Mouse (Mus musculus) limb, embryonic 13.5 days (tissue): ENCODE data around the gene Pfkm. TPM values are rescaled to one million over a fixed set of nuclear protein-coding genes. Genes with fewer than 3 reads are reported as not detected.

ENCODE experiments used
- ATAC-seq: fragments of 200-750 bp; cut with Nextera tagmentation; 2 replicates; pipeline ENCODE4 v1.8.0; 2017; ENCODE audit warnings: low read depth, moderate number of reproducible peaks, moderate TSS enrichment; ENCODE audit not compliant: low FRiP score
- H3K27ac ChIP-seq: fragments of 300-500 bp; sonication (generic); 2 replicates; pipeline ENCODE4 v1.5.1; 2015; ENCODE audit warnings: inconsistent platforms, mild to moderate bottlenecking, moderate library complexity
- H3K27me3 ChIP-seq: fragments of 300-500 bp; sonication (generic); 2 replicates; pipeline ENCODE4 v1.6.1; 2015; ENCODE audit warnings: mild to moderate bottlenecking, inconsistent platforms
- H3K36me3 ChIP-seq: fragments of 300-500 bp; sonication (generic); 2 replicates; pipeline ENCODE4 v1.6.1; 2015; ENCODE audit warnings: inconsistent platforms, mild to moderate bottlenecking, moderate library complexity
- H3K4me1 ChIP-seq: fragments of 300-500 bp; sonication (generic); 2 replicates; pipeline ENCODE4 v1.6.1; 2015; ENCODE audit warnings: inconsistent platforms
- H3K4me2 ChIP-seq: fragments of 300-500 bp; sonication (generic); replicated peaks from 2 replicates; pipeline ENCODE4 v1.6.1; 2015; ENCODE audit warnings: inconsistent platforms, mild to moderate bottlenecking, moderate library complexity
- H3K4me3 ChIP-seq: fragments of 300-500 bp; sonication (generic); 2 replicates; pipeline ENCODE4 v1.5.1; 2015; ENCODE audit warnings: moderate library complexity, mild to moderate bottlenecking, inconsistent platforms
- H3K9ac ChIP-seq: fragments of 300-500 bp; sonication (generic); 2 replicates; pipeline ENCODE4 v1.6.1; 2015; ENCODE audit warnings: mild to moderate bottlenecking, inconsistent platforms
- H3K9me3 ChIP-seq: fragments of 300-500 bp; sonication (generic); 2 replicates; pipeline ENCODE4 v1.6.1; 2016; ENCODE audit warnings: inconsistent platforms
- WGBS: fragments of 180-500 bp; shearing (Covaris S2); methylation state at CpG from one replicate; pipeline ENCODE4 v1.1.7; 2015; 5-methylcytosine and 5-hydroxymethylcytosine counted together
- polyA plus RNA-seq: library from polyadenylated mRNA; unstranded; fragments of >200 nt; fragmentation: Nextera tagmentation; extraction: Ambion mirVana; gene quantifications from 2 replicates; pipeline ENCODE4 v1.2.1, GENCODE M21; 2015

The Pfkm gene
- polyA plus RNA-seq, 1 experiment from 2014 or later: 56.0 TPM

DNA sequence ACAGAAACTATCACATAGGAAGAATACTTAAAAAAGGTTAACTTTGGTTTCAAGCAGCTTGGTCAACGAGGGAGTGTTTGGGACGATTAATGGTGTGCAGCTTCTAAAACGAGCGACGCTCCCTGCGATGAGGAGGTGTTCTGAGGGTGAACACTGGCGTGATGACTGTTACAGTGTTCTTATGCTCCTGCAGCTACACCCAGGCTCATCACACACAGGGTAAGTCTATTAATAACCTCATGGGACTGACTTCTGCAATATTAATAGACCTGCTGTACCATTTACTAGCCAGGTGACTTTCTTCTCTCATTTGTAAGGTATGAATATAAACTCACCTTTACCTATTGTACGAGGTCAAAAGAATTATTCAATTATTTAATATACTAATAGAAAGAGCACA is 17.9 kb upstream of the Pfkm start:
- 88% methylated on average over 8 of the region's 8 CpGs for WGBS

DNA sequence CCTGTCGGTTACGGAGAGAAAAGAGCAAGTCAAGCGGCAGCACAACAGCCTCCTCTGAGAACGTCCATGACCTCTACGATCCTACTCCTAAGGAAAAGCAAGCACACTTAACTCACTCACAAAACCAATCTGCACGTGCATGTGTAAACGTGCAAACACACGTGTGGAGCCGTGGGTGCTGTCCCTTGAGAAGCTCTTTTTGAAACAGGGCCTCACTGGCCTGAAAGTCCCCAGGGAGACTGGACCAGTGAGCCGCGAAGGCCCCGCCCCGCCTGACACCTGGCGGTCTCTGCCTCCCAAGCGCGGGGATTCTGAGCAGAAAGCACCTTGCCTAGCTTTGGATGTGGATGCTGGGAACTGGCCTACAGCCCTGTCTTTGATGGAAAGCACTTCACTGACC is 17.4 kb upstream of the Pfkm start:
- WGBS: 91% methylated on average over 16 of the region's 16 CpGs
- Histone ChIP-seq H3K9me3 (no peaks in the 10 kb centered on the region), H3K9ac (no peak overlapping the region), H3K4me1 (no peaks in the 10 kb centered on the region), H3K27me3 (no peaks in the 10 kb centered on the region), H3K36me3 (peaks cover 77% of the 10 kb centered on the region), H3K4me2 (no peak overlapping the region), H3K27ac (no peak overlapping the region), H3K4me3 (no peak overlapping the region)
- ATAC-seq: no peak

More for the DNA sequence above, 17.9 kb upstream of the Pfkm start:
- no peak overlapping the region for H3K4me2 ChIP-seq
- no peak overlapping the region for H3K9ac ChIP-seq
- no peaks in the 10 kb centered on the region for H3K9me3 ChIP-seq
- no peaks in the 10 kb centered on the region for H3K27me3 ChIP-seq
- no peak overlapping the region for H3K4me3 ChIP-seq
- no peak overlapping the region for H3K27ac ChIP-seq
- no peak for ATAC-seq
- H3K36me3 ChIP-seq: peaks cover 79% of the 10 kb centered on the region
- no peaks in the 10 kb centered on the region for H3K4me1 ChIP-seq

DNA sequence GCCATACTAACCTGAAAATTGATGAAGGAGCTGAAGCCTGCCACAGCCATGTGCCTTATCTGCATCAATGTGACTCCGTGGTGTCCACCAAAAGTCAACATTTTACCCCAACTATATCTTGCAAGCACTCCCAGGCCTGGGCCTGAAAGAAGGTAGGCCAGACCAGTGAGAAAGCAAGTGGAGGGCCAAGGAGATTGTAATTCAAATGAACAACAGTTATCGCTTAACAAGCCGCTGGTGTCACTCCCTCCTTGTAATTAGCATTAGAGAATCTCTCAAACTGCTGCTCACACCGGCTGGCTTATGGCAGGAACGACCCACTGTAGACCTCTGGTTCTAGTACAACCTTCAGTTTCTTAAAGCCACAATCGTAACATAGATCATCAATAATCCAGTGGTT is 15.5 kb upstream of the Pfkm start:
- no peak overlapping the region for H3K4me3 ChIP-seq
- H3K27ac ChIP-seq: no peak overlapping the region
- H3K27me3 ChIP-seq: no peaks in the 10 kb centered on the region
- ATAC-seq: no peak
- WGBS: 87% methylated on average over 6 of the region's 6 CpGs
- H3K9ac ChIP-seq: no peak overlapping the region
- H3K4me1 ChIP-seq: no peaks in the 10 kb centered on the region
- no peaks in the 10 kb centered on the region for H3K9me3 ChIP-seq
- peaks cover 76% of the 10 kb centered on the region for H3K36me3 ChIP-seq
- H3K4me2 ChIP-seq: no peak overlapping the region

DNA sequence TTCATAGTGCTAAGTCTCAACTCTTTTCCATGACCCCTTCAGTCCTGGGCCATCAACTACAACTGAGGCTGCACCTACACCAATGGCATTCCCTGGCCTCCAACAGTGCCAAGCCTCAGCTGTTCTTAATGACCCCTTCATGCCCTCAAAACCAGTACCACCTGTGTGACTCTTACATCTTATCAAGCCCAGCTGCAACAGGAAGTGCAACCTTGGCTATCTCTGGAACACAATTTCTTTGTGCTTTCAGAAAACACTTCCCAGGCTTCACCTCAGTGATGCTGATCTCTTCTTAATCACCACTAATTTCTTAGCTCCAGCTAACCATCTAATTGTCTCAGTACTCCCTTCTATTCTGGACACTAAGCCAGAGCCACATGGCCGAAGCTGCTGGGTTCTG is 3.5 kb upstream of the Pfkm start:
- H3K27ac ChIP-seq: no peak overlapping the region
- peaks cover 36% of the 10 kb centered on the region for H3K36me3 ChIP-seq
- no peak overlapping the region for H3K4me3 ChIP-seq
- H3K4me1 ChIP-seq: peaks cover 12% of the 10 kb centered on the region
- no peak overlapping the region for H3K4me2 ChIP-seq
- H3K9ac ChIP-seq: no peak overlapping the region
- no peaks in the 10 kb centered on the region for H3K9me3 ChIP-seq
- no peaks in the 10 kb centered on the region for H3K27me3 ChIP-seq
- no peak for ATAC-seq
- WGBS: 75% methylated on average over 1 of the region's 1 CpGs

DNA sequence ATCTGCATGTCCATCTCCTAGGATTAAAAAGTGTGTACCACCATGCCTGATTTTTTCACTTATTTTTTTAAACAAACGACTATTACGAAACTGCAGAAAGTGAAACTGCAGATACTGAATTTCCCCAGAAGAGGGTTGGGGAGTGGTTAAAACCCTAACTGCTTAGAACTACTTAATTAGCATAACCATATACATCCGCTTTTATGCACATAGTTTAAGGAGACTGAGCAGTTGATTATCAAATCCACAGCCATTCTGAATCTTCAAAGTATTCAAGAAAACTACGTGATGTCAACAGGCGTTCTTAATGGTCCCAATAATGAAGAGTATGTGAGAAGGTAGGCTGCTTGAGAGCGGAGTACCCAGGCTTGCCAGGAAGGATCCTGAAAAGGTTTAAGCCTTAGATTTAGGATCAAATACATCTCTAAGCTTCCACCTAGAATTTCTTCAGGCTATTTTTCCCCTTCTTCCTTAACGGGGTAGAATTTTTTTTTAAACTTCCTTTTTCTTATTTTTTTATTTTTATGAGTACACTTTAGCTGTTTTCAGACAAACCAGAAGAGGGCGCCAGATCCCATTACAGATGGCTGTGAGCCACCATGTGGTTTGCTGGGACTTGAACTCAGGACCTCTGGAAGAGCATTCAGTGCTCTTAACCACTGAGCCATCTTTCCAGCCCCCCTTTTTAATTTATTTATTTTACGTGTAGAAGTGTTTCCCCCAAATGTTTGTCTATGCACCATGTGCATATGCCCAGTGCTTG is 2.8 kb upstream of the Pfkm start:
- Histone ChIP-seq H3K27ac (no peak overlapping the region), H3K9me3 (no peaks in the 10 kb centered on the region), H3K9ac (no peak overlapping the region), H3K27me3 (no peaks in the 10 kb centered on the region), H3K4me3 (no peak overlapping the region), H3K4me1 (peaks cover 12% of the 10 kb centered on the region), H3K36me3 (peaks cover 31% of the 10 kb centered on the region), H3K4me2 (no peak overlapping the region)
- WGBS: 73% methylated on average over 9 of the region's 9 CpGs
- ATAC-seq: no peak

DNA sequence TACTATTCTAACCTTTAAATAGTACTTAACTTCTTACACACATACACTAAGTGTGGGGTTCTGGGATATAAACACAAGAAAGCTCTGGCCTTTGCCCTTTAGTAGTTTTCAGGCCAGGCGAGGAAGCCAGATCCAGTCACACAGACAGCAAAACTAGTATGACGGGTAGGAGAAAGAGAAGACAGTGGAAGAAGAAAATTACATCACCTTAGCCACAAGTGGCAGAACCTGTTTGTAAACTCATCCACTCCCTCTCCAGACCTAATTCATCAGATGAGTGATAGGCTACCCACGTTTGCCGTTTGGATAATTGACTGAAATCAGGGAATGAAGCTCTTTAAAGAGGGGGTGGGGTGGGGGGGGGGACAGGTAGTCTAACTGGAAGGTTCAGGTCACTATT is 548 bp upstream of the Pfkm start:
- no peak for ATAC-seq
- 41% methylated on average over 4 of the region's 4 CpGs for WGBS
- H3K36me3 ChIP-seq: peaks cover 13% of the 10 kb centered on the region
- no peak overlapping the region for H3K27ac ChIP-seq
- H3K9me3 ChIP-seq: no peaks in the 10 kb centered on the region
- peaks cover 12% of the 10 kb centered on the region for H3K4me1 ChIP-seq
- H3K4me2 ChIP-seq: peak overlapping the region; percentile 71
- peak overlapping the region; percentile 94 for H3K9ac ChIP-seq
- H3K4me3 ChIP-seq: peak overlapping the region; percentile 94
- no peaks in the 10 kb centered on the region for H3K27me3 ChIP-seq

DNA sequence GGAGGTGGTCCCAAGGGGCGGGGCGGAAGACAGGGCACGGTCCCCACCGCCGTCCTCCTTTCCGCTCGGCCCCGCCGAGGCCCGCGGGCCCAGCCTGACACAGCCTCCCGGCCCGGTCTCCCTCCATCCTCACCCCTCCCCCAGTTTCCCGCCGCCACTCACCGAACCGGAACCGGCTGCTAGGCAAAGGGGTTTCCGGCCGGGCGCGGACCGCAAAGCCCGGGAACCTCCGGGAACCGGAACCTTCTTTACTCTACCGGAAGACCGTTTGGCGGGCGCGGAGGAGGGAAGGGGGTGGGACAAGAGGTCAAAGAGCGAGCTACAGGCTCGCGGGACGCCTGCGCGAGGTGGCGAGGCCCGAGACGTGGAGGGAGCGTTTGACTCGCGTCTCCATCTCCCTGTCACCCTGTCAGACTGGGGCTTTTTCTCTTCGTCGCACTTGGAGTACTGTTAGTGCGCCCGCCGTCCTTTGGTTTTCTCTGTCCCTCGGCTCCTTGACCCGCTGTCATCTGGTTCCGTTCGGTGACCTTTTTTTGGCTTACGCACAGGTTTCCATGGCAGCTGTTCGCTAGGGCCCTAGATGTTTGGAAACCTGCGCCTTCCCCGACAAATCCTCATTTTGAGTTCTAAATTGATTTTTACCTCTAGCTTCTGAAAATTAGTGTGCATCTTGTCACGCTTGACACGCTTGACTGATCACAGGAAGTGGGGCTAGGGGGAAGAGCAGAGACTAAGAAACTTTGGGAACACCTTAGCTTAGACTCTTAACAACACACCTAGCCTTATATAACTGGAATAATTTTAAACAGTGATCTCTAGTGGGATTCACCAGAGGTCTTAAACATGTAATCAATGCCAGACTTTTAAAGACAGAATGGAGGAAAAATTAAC is 977 bp downstream of the Pfkm start, which contains the start of gene Senp1:
Senp1 (minus strand) TSS at position 624 of the 891 bp plus-strand sequence.
- Histone ChIP-seq H3K9me3 (no peaks in the 10 kb centered on the region), H3K4me3 (peak within 1 kb of the TSS; percentile 94), H3K27me3 (no peaks in the 10 kb centered on the region), H3K4me2 (peak within 1 kb of the TSS; percentile 71), H3K4me1 (peaks cover 12% of the 10 kb centered on the region), H3K9ac (peak within 1 kb of the TSS; percentile 94), H3K27ac (peak within 1 kb of the TSS; percentile 95), H3K36me3 (peaks cover 8% of the 10 kb centered on the region)
- under 1% methylated on average over 46 of the region's 58 CpGs for WGBS
- peak; percentile 91 for ATAC-seq

DNA sequence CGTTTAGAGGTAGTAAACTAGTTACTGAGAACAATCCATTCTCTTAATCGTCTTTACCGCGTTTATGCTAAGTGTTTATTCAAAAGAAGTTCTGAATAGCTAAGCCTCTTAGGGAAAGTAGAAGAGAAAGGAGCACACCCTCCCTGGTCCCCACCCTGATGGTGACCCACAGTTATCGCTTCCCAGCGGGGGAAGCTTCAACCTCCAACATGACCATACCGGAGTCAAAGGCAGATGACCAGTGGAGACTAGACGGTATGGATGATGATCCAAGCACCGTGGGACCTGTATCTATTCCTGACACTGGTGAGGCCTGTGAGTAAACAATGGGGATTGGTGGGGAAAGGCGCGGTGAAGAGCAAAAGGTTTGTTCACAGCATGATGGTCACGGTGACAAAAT is 2.5 kb downstream of the Pfkm start:
- no peak for ATAC-seq
- WGBS: 89% methylated on average over 12 of the region's 12 CpGs
- no peak overlapping the region for H3K4me2 ChIP-seq

DNA sequence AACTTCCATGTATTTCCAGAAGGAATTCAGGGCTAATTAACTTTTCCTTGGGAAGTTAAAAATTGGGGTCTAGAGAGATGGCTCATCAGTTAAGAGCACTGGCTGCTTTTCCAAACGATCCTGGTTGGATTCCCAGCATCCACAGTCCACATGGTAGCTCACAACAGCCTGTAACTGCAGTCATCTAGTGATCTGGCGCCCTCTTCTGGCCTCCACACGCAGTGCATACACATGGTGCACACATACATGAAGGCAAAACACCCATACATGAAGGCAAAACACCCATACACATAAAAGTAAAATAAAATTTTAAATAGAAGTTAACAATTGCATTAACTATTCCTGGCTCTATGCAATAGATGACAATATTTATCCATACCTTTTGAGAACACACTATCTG is 4.6 kb downstream of the Pfkm start:
- no peak overlapping the region for H3K27ac ChIP-seq
- H3K4me3 ChIP-seq: no peak overlapping the region
- H3K4me2 ChIP-seq: no peak overlapping the region
- H3K4me1 ChIP-seq: peaks cover 4% of the 10 kb centered on the region
- 57% methylated on average over 3 of the region's 3 CpGs for WGBS
- no peak overlapping the region for H3K9ac ChIP-seq
- no peaks in the 10 kb centered on the region for H3K27me3 ChIP-seq
- no peaks in the 10 kb centered on the region for H3K9me3 ChIP-seq
- ATAC-seq: no peak
- H3K36me3 ChIP-seq: no peaks in the 10 kb centered on the region

More for the DNA sequence above, 2.5 kb downstream of the Pfkm start:
- Histone ChIP-seq H3K27me3 (no peaks in the 10 kb centered on the region), H3K9ac (no peak overlapping the region), H3K9me3 (no peaks in the 10 kb centered on the region), H3K36me3 (no peaks in the 10 kb centered on the region), H3K27ac (no peak overlapping the region), H3K4me1 (peaks cover 12% of the 10 kb centered on the region), H3K4me3 (no peak overlapping the region)

DNA sequence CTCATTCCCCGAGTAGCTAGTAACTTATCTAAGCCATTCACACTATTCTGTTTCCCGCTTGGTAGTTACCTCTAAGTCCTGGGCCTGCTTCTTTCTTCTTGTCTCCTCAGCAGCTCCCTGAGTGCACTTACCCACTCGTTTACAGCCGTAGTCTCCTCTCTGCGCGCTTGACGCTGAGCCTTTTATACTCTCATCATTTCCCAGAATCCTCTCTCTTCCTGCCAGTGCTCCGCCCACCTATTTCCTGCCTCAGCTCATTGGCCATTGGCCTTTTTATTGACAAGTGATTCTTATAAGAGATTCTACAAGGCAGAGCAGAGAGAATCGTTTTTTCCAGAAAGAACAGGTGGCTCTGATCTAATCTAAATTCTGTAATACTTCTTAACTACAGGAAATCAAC is 6.1 kb downstream of the Pfkm start:
- no peak overlapping the region for H3K4me2 ChIP-seq

DNA sequence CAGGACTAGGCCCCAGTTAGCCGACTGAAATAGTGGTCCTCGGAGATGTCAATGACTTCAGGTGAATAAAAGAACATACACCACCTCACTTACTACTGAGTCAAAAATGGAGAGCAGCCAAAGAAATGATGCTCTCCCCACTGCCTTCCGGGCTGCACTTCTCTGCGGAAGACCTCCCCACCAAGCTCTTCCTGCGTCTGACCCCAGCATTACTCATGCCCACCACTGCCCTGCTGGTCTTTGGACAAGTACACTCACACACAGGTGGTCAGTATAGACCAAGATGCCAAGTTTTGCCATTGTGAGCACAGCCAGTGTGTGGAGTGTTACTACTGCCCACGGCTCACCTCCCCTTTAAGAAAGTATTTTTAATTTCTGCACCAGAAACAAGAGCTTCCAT is 10.0 kb downstream of the Pfkm start:
- H3K9me3 ChIP-seq: no peaks in the 10 kb centered on the region
- peaks cover 1% of the 10 kb centered on the region; the same call in 1 of the 2 replicates for H3K4me1 ChIP-seq
- no peak overlapping the region for H3K27ac ChIP-seq
- ATAC-seq: no peak
- no peak overlapping the region for H3K9ac ChIP-seq
- 91% methylated on average over 6 of the region's 6 CpGs for WGBS
- no peaks in the 10 kb centered on the region for H3K36me3 ChIP-seq
- no peaks in the 10 kb centered on the region for H3K27me3 ChIP-seq
- no peak overlapping the region for H3K4me2 ChIP-seq
- H3K4me3 ChIP-seq: no peak overlapping the region

More for the DNA sequence above, 6.1 kb downstream of the Pfkm start:
- Histone ChIP-seq H3K27ac (no peak overlapping the region), H3K27me3 (no peaks in the 10 kb centered on the region), H3K36me3 (no peaks in the 10 kb centered on the region), H3K9me3 (no peaks in the 10 kb centered on the region), H3K9ac (no peak overlapping the region), H3K4me1 (no peaks in the 10 kb centered on the region), H3K4me3 (no peak overlapping the region)
- 86% methylated on average over 9 of the region's 9 CpGs for WGBS
- no peak for ATAC-seq

DNA sequence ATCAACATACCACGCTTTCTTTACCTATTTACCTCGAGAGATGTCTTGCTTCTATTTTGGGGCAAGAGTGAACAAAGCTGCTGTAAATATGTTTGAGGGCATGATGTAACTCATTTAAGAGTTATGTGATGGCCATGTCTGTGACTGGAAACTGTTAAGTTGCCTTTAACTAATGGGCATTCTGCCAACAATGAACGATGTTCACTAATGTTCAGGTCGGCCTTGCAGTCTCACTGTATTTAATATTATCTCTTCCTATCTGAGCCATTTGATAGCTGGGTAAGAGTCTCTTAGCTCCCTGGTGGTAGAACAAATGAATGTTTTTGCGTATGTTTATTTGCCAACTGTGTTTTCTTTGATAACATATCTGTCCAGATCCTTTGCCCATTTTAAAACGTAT is 14.1 kb downstream of the Pfkm start:
- H3K9me3 ChIP-seq: no peaks in the 10 kb centered on the region
- no peaks in the 10 kb centered on the region for H3K27me3 ChIP-seq
- H3K4me2 ChIP-seq: no peak overlapping the region
- peaks cover 22% of the 10 kb centered on the region for H3K4me1 ChIP-seq
- no peak overlapping the region for H3K27ac ChIP-seq
- WGBS: 77% methylated on average over 6 of the region's 6 CpGs
- ATAC-seq: no peak
- H3K36me3 ChIP-seq: no peaks in the 10 kb centered on the region
- H3K9ac ChIP-seq: no peak overlapping the region
- H3K4me3 ChIP-seq: no peak overlapping the region
